Mouse (Mus musculus): ENCODE measurements around the gene Syn2. TPM values are rescaled to one million over a fixed set of nuclear protein-coding genes. Genes with fewer than 3 reads are reported as not detected.

Gene Syn2
- total RNA-seq, 2 experiments from 2014 or later: 16.2 to 25.3 TPM

DNA sequence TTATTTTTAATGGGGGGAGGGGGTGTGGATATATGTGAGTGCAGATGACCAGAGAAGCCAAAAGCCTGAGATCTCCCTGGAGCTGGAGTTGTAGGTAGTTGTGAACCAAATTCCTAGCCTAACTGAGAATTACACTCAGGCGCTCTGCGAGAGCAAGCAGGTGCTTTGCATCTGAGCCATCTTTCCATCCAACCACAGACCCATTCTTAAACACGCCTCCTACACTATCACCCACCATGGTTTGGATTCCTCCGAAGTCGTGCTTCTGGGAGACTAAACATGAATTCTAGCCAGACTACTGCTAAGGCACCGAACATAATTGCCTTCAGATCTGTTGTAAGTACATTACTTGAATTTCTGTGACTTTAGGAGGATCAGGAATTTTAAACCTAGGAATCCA is 151.7 kb downstream of the Syn2 start:
- DNase-seq (ENCODE audit: low spot score in 2 of 2): no peak

GRCm38 (mm10) chr6:115288223-115288622 is 153.5 kb downstream of the Syn2 start:
- DNase-seq (ENCODE audit: low spot score in 2 of 2): no peak

GRCm38 (mm10) chr6:115290561-115290960 is 155.9 kb downstream of the Syn2 start:
- no peak for DNase-seq (ENCODE audit: low spot score in 2 of 2)

DNA sequence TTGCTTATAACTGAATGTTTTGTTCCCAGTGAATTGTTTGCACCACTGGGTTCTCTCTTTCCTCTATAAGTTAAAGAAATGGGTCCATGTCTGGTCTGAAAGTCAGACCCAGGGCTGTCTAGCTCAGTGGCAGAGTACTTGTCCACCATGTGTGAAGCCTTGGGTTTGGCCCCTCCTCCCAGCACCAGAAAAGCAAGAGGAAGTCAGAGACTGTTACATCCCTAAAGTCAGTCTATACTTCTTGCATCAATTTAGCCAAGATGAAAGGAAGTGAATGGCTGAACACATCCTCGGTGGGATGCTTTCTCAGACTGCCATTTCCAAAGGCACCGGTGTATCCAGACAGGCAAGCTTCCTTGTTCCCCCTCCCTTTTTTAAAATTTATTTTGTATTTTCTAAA is 156.4 kb downstream of the Syn2 start:
- DNase-seq (ENCODE audit: low spot score in 2 of 2): no peak

DNA sequence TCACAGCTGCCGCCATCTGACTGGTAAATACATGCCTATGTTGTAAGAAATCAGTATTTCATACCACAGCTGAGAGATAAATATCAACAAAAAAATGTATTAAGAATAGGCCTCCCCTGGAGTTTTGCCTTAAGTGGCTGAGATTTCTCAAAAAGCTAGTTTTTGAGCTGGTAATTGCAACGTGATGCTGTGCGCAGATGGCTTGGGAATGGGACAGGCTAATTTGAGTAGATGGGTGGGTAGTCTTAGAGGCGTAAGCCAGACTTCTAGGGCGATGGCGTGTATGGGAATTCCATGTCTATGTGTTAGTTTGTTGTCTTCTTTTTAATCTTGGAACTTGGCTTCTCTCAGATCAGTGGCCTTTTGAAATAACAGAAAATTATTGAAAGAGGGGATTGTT is 157.1 kb downstream of the Syn2 start:
- no peak for DNase-seq (ENCODE audit: low spot score in 2 of 2)

- DNase-seq (ENCODE audit: low spot score in 2 of 2): no peak
These were observed 157.9 kb downstream of the Syn2 start for GRCm38 (mm10) chr6:115292621-115293020.

DNA sequence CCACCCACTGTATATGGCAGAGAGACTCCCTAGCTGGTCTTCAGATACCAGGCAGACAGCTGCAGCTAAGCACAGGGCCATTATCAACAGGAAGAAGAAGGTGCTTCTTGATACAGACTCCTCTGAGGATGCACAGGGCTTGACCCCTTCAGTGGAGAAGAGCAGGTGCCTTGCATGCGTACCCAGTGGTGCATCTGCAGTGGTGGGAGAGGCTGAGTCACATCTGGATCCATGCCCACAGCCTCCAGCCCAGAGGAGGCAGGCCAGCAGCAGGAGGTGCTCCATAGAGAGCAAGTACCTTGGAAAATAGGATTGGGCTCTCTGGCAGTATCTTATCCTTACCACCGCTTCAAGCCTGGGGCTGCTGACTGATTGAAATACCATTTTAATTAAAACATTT is 159.2 kb downstream of the Syn2 start:
- DNase-seq (ENCODE audit: low spot score in 2 of 2): no peak

GRCm38 (mm10) chr6:115307134-115307533 is 172.4 kb downstream of the Syn2 start:
- DNase-seq (ENCODE audit: low spot score in 2 of 2): no peak

DNA sequence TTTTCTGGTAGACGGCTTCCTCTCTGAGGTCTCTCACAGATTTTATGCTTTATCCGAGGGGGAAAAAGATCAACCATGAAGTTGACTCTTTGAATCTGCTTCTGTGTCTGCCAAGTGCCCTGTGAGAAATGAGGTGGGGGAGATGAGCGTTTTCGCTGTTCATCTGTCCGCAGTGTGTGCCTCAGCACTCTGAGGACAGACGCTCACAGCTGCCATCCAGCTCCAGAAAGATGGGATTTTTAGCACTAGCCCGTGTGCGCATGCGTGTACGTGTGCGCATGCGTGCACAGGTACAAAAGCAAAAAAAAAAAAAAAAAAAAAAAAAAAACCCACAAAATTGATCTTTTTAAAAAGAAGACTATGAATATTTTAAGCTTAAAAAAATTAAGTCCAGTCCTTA is 178.1 kb downstream of the Syn2 start:
- no peak for DNase-seq (ENCODE audit: low spot score in 2 of 2)

DNA sequence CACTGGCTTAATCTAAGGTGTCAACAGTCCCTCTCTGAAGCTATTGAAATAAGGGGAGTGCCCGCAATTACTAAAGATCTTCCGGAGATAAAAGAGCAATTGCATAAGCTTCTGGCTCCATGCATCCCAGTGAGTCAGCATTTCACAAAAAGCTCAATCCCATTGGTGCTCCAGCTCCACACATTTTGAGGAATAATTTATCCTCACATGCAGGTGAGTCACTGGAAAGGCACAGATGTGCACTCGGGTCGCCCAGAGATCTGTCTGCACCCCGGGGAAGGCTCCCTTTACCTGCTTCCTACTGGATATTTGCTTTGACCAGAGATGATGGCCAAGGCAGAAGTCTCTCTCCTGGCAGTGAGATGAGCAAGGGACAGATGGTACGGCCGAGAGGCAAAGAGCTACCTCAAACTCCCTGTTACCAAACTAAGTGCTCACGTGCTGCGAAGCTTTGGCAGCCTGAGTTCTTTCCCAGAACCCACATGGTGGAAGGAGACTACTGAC is 178.6 kb downstream of the Syn2 start:
- no peak for DNase-seq (ENCODE audit: low spot score in 2 of 2)

- DNase-seq (ENCODE audit: low spot score in 2 of 2): no peak
These were observed 179.2 kb downstream of the Syn2 start for GRCm38 (mm10) chr6:115313910-115314309.

- DNase-seq (ENCODE audit: low spot score in 2 of 2): no peak
These were observed 181.1 kb downstream of the Syn2 start for GRCm38 (mm10) chr6:115315770-115316169.

DNA sequence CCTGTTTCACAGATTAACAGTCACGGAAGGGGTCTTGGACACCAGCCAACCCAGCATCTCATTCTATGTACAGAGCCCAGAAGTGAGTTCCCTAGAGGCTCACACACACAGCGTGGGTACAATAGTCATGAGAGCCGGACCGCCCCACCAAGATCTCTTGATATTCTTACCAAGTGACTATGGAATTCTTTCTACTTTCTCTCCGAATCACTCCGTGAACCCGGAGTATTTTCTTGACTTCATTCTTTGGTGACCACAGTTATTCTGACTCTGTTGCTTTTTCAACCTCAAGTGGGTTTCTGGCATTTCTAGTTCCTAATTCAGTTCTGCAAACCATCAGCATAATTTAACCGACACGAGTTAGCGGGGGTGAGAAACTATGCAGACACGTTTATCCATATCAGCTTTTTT is 182.1 kb downstream of the Syn2 start:
- DNase-seq (ENCODE audit: low spot score in 2 of 2): no peak

DNA sequence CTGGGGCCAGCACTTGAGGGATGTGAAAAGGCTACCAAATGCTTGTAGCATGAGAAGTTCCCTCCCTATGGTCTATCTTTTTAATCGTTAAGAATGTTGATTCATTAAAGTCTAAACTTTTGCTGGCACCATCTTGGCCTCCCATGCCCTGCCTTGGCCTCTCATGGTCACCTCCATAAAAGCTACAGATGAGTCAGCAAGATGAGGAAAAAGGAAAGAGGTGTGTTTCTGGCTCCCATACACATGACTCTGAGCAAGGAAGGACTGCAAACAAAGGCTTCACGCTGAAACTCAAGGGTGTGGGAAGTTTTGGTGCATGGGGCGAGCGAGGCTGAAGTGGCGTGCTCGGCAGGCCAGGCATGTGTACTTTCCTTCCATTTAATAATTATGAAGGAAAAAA is 184.1 kb downstream of the Syn2 start:
- DNase-seq (ENCODE audit: low spot score in 2 of 2): no peak

- no peak for DNase-seq (ENCODE audit: low spot score in 2 of 2)
These were observed 185.0 kb downstream of the Syn2 start for GRCm38 (mm10) chr6:115319686-115320085.

DNA sequence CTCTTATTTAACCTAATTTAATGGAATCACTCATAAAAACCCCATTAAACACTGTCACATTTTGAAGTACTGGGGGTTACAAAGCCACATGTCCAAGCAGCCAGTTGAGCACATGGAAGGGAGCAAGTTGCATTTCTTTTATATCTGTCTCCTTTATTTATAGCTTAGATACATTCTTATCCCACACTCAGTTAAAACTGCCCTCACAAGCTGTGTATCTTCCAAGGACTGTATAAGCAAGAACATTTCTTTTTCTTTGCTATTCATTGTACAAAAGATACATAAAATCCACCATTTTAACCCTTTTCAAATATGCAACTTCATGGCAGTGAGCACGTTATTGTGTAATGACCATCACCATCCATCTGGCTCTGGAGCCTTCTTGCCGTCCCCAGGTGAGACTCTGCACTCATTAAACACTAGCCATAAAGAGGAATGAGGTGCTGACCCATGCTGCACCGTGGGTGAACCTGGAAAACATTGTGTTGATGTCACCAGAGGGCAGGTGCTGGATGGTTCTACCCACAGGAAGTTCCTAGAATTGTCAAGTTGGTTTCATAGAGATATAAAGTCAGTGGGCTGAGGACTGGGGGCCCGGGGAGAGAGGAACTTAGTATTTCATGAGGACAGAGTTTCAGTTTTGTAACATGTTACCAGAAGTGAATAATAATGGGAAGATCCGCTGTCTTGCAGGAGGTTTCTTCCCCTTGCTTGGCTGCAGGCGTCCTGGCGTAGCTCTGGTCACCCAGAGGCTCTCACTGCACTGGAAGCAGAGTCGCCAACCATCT is 186.4 kb downstream of the Syn2 start:
- no peak for DNase-seq (ENCODE audit: low spot score in 2 of 2)

- DNase-seq (ENCODE audit: low spot score in 2 of 2): no peak
These were observed 187.2 kb downstream of the Syn2 start for GRCm38 (mm10) chr6:115321883-115322351.

DNA sequence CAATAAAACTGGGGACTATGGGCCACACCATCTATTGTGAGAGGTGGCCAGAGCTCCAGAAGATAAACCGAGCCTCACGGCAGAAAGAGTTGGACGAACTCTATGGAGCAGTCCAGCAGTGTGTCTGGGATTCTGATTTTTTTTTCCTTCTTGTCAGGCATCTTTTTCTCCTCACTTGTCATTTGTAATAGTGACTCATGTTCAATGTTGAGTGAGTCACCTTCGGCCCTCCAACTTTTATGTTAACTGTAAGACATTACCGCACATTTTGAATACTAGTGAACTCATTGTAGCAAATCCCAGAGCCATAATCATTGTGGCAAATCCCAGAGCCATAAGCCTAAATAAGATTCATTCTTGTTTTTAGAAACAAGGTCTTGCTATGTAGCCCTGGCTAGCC is 188.3 kb downstream of the Syn2 start:
- no peak for DNase-seq (ENCODE audit: low spot score in 2 of 2)

DNA sequence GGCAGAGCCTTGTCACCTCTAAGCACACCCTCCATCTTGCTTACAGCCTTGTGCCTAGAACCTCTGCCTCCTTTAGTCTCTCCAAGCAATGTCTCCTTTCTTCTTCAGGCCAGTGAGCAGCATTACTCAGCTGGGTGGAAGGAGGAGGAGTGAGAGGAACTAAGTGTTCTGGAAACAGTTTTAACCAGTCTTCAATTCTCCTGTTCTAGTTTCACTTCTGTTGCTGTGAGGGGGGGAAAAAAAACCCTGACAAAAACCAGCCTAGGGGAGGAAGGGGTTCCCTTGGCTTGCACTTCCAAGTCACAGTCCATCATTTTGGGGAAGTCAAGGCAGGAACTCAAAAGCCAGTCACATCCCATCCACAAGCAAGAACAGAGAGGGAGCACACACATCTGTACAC is 196.3 kb downstream of the Syn2 start:
- DNase-seq (ENCODE audit: low spot score in 2 of 2): no peak

Data from adrenal gland, adult 18-20 months (tissue).